Mouse (Mus musculus) heart, adult 9 months (tissue): ENCODE data around the gene Ing1.

Source experiments
- DNase-seq, 2 experiments: peaks; one replicate each; pipeline ENCODE4 v3.0.0; 2022; ENCODE audit warnings: low spot score in 2 of 2

Gene Ing1

DNA sequence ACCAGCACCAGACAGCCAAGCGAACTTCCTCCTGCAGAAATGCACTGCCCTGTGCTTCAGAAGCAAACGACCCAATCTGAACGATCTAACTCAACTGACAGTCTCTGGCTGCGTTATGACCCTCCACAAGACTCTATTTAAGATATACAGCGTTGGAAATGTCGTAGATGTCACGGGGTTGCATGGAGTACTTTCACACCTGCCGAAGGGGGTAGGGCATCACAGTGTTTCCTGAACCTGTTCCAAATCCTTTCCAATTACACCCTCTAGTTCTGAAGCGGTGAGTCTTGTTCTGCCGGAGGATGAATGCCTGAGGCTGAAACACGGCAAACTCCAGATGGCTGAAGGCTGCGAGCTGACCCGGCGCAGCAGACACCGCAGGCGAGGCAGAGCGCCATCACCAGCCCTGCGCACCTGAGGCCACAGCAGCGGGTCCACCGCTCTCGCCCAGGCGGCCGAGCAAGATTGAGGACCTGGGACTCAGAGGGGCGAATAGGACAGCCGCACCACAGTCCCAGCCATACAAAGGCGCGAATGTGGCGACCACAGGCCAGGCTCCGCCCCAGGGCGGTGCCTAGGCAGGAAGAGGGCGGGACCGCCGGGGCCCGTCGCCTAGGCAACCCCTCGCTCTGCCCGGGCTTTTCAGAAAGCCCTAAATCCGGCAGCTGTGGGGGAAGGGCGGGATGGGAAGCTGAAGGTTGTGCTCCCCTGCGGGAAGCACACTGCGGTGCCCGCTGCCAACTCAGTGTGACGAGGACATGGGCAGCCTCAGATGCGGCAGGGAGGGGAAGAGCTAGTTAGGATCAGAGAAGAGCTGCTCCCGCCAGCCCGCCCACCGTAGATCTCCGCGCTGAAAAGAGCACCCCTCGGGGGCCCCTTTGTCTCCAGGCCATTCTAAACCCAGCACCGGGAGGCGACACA, at the start of gene Ing1:
Gene Ing1, plus strand, starts transcription at position 773 of the 921 bp plus-strand sequence.
- peak; percentile 93 to 95 for DNase-seq

DNA sequence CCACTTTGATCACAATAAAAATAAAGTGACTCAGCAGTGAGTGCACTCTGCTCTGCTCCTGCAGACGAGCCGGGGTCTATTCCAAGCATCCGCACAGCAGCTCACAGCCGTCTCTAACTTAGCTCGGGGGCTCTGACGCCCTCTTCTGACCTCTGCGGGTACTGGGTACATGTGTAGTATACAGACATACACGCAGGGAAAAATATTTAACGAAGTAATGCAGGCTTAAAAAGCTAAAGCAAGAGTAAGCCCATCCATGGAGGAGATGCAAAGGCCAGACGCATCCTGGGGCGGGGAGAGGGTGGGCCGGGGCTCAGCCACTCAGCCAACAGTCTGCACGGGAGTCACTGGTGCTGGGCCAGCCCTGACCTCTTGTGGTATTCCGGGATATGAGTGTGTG, 49.3 kb upstream of the Ing1 start:
- DNase-seq = no peak

DNA sequence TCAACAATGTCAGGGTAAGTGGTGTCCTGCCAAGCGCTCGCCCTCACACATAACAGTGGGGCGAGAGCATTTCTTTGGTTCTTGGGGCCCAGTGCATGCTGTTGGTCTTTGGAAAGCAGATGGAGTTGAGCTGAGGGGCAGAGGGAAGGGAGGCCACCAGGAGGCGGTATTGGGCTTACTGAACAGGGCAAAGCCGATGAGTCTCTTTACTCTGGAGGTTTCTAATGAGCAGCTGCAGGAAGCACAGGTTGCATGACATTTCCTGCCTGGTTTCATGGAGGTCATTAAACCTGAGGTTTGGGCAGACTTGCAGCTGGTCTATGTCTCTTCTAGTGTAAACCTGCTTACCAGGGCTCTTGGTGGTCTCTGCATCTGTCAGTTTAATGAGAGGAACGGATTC, 48.6 kb upstream of the Ing1 start:
- no peak for DNase-seq

DNA sequence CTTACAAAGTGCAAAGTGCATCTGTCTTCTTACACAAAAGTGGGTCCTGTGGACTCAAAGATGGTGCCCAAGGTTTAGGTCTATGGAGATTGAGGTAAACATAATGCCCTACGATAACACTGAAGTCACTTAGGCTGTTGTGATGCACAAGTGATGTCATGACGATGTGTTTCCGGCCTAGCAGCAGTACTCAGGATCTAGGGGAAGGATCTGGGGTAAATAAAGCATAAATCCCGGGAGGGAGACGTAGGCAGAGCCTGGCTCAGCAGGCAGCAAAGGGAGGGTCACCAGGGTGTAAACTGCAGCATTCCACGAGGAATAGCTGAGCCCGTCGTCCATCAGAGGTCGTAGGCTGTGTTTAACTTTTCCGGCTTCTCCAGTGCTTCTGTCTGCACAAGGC, 46.5 kb upstream of the Ing1 start:
- no peak for DNase-seq

DNA sequence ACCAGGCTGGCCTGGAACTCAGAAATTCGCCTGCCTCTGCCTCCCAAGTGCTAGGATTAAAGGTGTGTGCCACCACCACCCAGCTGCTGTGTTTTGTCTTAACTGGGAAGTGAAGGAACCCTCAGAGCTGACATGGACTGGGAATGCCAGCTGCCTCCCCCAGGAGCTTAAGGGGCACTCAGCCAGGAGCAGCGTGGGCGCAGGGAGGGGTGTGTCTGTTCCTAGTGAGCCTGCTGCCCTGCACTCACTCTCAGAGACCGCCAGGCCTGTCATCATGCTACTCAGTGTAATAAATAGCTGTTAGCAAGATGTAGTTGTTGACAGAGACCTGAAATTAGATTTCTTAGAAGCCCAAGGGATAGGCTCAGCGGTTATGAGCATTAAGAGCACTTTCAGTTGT, 44.4 kb upstream of the Ing1 start:
- no peak for DNase-seq

DNA sequence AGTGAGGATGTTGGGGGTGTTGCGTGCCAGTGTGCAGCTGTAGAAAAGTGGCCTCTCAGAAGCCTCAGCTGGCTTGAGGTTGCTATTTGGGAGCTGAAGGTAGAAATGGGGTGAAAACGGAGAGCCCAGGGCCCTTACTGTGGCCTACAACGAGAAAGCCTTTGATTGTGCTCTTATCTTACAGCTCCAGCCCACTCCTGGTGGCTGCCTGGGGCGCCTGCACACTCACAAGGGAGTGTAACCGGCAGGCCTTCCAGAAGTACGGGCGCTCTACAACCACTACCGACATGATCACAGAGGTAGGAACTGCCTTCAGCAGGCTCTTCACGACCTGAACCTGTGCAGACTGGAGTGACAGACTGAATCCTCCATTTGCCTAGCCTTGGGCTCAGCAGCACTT, 42.7 kb upstream of the Ing1 start:
- no peak for DNase-seq

DNA sequence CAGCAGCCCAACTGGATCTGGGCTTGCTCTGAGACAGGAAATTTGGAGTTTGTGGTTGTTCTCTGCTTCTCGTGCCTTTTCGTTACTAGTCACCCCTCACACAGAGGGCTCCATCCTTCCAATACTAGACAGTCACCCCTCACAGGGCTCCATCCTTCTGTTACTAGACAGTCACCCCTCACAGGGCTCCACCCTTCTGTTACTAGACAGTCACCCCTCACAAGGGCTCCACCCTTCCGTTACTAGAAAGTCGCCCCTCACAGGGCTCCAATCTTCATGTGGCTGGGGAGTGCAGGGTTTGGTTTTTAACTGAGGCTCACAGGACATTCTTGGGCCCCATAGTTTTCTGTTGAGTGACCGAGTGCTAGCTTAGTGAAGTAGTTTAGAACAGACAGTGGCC, 42.1 kb upstream of the Ing1 start:
- no peak for DNase-seq

DNA sequence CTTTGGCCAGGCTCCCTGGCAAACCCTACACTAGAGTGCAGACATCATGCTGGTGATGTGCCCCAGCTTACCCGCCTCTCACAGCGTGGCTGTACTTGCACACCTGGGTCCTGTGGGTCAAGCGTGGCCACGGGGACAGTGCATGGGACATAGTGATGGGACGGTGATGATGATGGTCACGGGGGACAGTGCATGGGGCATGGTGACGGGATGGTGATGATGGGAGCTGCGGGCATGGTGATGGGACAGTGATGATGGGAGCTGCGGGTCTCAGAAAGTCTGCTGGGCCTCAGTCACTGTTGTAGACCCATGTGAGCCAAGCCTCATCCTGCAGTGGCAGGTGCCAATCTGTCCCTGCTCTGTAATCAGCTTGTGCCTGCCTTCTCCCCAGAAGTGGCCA, 39.1 kb upstream of the Ing1 start:
- no peak for DNase-seq

DNA sequence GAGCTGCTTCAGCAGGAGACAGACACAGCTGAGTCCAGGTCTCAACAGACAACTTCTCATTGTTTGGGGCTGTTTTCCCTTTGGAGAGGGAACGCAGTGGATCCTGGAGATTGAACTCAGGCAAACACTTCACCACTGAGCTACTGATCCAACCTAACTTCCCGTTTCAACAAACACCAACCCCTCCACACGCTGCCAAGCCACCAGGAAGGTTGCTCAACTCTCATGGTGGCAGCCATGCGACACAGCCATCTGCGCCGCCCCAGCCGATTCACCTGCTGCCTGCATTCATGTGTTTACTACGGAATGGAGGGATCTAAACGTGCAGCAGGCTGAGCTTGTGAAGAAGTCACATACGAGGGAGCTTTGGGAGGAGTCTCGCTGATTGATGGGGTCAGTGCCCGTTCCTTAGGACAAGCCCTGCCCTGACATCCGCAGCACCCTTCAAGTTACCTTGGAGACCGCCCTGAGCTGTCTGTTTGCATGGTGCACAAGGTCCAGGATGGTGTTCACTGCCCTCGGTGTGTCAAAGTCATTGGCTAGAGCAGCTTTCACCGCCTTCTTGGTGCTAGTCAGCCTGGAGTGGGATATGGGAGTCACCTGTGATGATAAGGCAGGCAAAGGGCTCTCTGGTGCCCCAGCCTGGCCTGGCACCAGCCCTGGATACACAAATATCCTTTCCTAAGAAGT, 37.9 kb upstream of the Ing1 start:
- no peak for DNase-seq

DNA sequence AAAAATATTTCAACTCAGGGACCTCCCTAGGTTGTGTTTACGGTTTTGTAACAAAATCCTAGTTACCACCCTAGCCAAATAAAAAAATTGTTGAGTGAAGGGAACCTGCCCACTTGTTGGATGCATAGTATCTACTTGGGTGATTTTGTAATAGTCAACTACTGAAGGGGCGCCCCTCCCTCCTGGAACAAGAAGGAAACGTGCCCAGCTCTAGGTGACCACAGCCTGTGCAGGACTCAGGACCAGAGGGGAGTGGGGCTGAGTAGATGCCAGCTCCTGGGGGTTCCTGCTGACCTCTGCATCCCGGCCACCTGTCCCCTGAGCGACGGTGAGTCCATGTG, 37.3 kb upstream of the Ing1 start:
- no peak for DNase-seq

DNA sequence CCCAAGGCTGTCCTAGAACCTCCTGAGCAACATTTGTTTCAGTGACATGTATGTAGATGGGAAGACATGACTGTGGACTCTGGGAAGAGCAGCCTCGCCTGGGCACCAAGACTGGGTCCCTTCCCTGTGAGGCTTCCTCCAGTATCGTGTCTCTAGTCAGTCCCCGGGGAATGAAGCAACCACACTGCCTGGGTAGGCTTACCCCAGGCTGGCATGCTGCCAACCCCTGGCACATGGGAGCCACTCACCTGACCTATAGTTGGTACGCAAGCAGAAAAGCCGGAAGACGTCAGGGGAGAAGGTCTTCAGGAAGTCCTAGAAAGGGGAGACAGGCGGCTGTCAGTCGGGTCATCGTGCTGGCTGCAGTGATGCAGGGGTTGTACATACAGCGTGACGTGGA, 36.7 kb upstream of the Ing1 start:
- DNase-seq = no peak

DNA sequence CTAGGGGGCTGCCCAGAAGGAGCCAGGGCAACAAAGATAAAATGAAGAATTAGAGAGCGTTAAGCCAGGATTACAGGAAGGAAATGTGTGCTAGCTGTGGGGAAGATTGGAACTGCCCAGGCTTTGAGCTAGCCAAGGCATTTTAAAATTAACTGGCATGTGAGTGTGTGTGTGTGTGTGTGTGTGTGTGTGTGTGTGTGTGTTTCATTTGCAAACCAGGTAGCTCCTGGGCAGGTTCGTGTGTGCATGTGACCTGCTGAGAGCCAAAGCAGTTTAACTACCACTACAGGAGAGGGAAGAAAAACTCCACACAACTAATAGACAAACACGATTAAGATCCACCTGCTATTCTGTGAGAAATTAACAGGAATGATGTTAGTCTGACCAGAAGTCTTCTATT, 32.0 kb upstream of the Ing1 start:
- no peak for DNase-seq

DNA sequence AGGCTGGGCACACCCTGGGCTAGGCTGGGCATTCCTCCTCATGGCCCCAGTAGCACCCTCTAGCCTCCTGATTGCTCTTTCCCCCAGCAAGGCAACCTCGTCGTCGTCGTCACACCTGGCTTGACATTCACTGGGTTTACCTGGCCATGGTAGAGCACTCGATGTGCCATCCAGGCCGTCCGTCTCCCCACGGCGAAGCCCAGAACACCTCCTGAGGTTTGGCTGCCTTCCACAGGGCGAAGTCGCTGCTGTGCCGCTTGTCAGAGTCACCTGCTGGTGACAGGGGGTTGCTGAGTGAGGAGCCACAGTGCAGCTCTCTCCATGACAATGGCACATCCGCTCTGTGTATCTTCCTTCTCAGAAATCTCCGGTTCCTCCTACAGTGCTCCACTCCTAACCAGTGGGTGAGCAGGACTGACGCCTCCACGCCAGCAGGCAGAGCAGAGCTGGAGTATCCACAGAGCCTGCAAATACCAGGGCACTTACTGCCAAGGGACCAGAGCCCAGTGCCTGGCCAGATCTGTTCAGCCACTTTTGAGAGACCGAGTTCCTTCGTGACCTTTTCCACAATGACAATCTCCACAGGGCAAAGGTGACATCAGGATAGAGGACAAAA, 25.1 kb upstream of the Ing1 start:
- DNase-seq = no peak

DNA sequence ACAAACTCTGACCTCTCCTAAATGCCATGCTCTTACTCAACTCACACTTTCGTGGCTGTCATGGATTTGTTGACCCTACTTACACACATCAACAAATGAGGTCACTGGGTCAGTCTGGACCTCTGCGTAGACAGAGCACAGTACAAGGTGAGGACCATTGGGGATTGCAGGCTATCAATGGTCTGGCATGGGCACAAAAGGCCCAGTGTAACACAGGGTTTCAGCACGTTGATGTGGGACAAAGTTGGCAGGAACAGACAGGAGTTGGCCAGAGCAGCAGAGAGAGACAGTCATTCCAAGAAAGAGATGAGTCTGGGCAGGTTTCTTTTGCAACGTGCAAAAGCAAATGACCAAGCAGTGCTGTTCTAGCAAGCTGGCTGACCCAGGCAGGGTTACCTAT, 24.5 kb upstream of the Ing1 start:
- no peak for DNase-seq

DNA sequence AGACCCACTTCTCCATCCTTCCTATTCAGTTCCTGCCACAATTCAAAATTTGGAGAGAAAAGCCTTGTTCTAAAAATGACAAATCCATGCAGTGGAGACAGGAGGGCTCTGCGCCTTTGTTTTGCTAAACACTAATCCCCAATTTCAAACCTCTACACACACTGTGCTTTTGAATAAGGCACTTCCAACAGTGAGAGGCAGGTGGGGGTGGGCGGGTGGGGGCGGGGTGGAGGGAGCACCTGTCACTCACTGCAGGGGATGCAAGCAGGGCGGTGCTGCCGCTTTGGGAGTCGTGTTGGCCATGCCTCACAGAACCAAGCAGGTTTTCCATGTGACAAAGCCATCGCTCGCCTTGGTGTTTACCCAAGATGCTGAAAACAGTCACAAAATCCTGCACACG, 20.9 kb upstream of the Ing1 start:
- DNase-seq = no peak

DNA sequence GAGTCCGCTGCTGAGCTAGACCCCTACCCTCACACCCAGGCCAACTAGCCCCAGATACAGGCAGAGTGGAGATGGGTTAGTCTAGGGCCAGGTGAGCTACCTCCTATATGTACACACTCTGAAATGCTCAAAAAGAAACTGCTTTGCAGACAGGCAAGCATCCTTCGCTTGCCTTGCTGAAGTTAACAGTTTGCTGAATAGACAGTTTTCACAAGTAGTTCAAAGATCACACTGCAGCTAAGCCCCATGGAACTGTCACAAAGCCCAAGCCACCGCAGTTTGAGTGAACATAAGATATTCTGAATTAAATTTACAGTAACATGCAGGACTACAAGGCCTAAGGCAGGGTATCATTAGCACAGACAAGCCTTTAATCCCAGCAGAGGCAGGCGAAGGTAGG, 16.3 kb upstream of the Ing1 start:
- DNase-seq = no peak

DNA sequence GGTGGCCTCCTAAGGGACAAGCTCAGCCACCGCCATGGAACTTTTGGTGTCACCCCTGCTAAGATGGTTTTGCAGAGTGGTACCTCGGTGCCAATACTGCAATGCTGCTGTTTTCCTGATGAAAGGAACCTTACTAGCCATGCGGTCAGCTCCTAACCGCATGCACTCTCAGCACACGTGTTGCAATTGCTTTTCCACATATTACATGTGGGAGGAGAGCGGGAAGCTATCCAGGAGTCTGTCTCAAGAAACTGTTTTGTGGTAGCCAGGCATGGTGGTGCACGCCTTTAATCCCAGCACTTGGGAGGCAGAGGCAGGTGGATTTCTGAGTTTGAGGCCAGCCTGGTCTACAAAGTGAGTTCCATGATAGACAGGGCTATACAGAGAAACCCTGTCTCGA, 15.2 kb upstream of the Ing1 start:
- no peak for DNase-seq

DNA sequence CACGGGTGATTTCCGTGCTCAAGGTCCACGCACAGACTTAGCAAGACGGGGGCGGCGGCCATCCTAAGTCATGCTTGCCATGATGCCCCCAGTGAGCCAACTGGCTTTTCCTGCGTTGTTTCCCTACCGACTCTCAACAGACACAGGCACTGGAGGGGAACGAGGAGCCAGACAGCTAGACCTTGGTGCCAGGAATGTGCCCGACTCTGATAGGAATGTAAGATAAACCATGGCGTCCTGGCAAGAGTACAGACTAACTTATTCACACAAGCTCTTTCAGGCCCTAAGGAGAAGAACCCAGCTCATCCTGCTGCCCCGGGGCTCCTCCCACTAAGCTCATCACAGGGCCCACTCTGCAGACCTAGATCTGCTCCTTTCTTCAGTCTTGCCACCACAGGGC, 13.3 kb upstream of the Ing1 start:
- DNase-seq = no peak

DNA sequence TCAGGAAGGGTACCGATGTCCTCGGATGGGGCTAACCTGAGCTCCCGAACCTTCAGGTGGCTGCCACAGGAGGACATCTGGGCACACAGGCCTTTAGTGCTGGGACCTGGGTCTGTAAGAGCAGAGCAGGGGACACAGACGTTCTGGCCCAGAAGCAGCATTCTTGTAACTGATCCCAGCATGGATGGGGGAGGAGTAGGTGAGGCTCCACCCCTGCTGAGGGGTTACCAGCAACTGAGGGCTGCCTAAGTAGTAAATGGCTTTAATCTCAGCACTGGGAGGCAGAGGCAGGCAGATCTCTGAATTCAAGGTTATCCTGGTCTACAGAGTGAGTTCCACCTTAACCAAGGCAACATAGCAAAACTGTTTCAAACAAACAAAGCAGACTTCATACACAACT, 12.5 kb upstream of the Ing1 start:
- no peak for DNase-seq

DNA sequence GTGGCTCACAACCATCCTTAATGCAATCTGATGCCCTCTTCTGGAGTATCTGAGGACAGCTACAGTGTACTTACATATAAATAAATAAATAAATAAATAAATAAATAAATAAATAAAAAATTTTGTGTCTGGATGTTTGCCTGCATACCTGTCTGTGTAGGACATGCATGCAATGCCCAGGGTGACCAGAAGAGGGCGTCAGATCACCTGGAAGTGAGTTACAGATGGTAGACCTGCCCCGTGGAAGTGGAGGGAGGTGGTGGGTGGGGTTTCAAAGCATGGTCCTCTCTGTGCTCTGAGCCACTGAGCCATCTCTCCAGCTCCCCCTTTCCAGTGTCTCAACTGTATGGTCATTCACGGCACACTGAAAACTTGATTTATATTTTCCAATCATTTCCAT, 11.0 kb upstream of the Ing1 start:
- DNase-seq = no peak

DNA sequence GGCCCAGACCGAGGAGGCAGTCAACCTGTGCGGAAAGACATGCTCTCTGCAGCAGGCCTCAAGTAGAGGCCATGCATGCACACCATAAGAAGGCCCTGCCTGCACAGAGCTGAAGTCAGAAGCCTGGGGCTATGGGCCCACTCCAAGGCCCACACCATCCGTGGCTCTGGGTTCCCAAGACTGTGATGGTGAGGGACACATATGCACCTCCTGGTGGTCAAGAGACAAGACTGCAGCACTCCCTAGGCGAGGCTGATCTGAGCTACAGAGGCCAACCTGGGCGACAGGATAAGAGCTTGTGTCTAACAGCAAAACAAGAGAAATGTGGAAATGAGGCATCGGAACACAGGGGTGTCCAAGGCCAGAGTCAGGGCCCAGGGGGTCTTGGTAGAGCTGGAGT, 8.3 kb upstream of the Ing1 start:
- no peak for DNase-seq

DNA sequence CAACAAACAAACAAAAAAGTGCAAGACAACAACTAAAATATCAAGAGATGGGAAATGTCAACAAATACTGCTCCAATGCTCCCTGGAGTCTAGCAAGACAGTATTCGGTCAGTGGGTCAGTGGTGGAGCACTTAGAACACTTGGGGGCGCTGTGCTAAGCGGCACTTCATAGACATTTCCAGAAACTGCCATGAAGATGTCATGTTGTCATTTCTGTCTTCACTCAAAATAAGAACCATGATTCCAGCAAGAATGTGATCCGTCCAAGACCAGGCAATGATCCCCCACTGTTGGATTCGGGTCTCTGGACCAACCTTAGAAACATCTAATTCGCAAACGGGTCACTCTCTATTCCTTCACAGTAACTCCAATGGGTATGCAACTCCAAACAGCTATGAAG, 5.7 kb upstream of the Ing1 start:
- peak in 1 of 2 experiments; percentile 26 for DNase-seq
